Mouse (Mus musculus) kidney, postnatal 25 days (tissue): ENCODE measurements around the gene Npas2.

Source experiments
- DNase-seq, 2 experiments: peaks; one replicate each; pipeline ENCODE4 v3.0.0; 2021; ENCODE audit warnings: mixed read lengths in 2 of 2

Npas2 gene

GRCm38 (mm10) chr1:39192997-39193861 is at the start of gene Npas2:
Gene Npas2 (plus strand): TSS chr1:39193731.
- peak in 1 of 2 experiments; percentile 31 for DNase-seq

GRCm38 (mm10) chr1:39156778-39157177 is 36.8 kb upstream of the Npas2 start:
- DNase-seq: no peak

- no peak for DNase-seq
Measured at GRCm38 (mm10) chr1:39160167-39160566, 33.4 kb upstream of the Npas2 start.

- DNase-seq: no peak
Measured at GRCm38 (mm10) chr1:39163077-39163476, 30.5 kb upstream of the Npas2 start.

- DNase-seq: peak; percentile 54 to 60
Measured at GRCm38 (mm10) chr1:39176690-39177089, 16.8 kb upstream of the Npas2 start.

GRCm38 (mm10) chr1:39177211-39177610 is 16.3 kb upstream of the Npas2 start:
- no peak for DNase-seq

- DNase-seq: no peak
Measured at GRCm38 (mm10) chr1:39179806-39180205, 13.7 kb upstream of the Npas2 start.

- DNase-seq: no peak
Measured at GRCm38 (mm10) chr1:39180517-39180916, 13.0 kb upstream of the Npas2 start.

- peak in 1 of 2 experiments; percentile 26 for DNase-seq
Measured at GRCm38 (mm10) chr1:39181901-39182300, 11.6 kb upstream of the Npas2 start.

GRCm38 (mm10) chr1:39185833-39186232 is 7.7 kb upstream of the Npas2 start:
- DNase-seq: no peak

- DNase-seq: peak; percentile 79 to 81
Measured at GRCm38 (mm10) chr1:39186711-39187437, 6.7 kb upstream of the Npas2 start.

GRCm38 (mm10) chr1:39191122-39191521 is 2.4 kb upstream of the Npas2 start:
- DNase-seq: no peak

GRCm38 (mm10) chr1:39192460-39192996 is 1.0 kb upstream of the Npas2 start:
- peak; percentile 90 to 93 for DNase-seq

- DNase-seq: peak; percentile 29 to 46
Measured at GRCm38 (mm10) chr1:39193862-39194675, 538 bp downstream of the Npas2 start.

- no peak for DNase-seq
Measured at GRCm38 (mm10) chr1:39194959-39195358, 1.4 kb downstream of the Npas2 start.

- no peak for DNase-seq
Measured at GRCm38 (mm10) chr1:39196126-39196525, 2.6 kb downstream of the Npas2 start.

- DNase-seq: no peak
Measured at GRCm38 (mm10) chr1:39196676-39197375, 3.3 kb downstream of the Npas2 start.

GRCm38 (mm10) chr1:39205021-39205420 is 11.5 kb downstream of the Npas2 start:
- no peak for DNase-seq

- DNase-seq: no peak
Measured at GRCm38 (mm10) chr1:39205697-39206096, 12.2 kb downstream of the Npas2 start.

GRCm38 (mm10) chr1:39206942-39207341 is 13.4 kb downstream of the Npas2 start:
- DNase-seq: no peak

- no peak for DNase-seq
Measured at GRCm38 (mm10) chr1:39210928-39211327, 17.4 kb downstream of the Npas2 start.

GRCm38 (mm10) chr1:39212982-39213381 is 19.5 kb downstream of the Npas2 start:
- DNase-seq: no peak
